Mouse (Mus musculus): Measurements from ENCODE around the gene Sez6l. TPM values are rescaled to one million over a fixed set of nuclear protein-coding genes. Genes with fewer than 3 reads are reported as not detected.

Gene Sez6l
- total and polyA plus RNA-seq, 3 experiments, result not detected

- in situ Hi-C loops (cut with MboI; ENCODE audit: low pct_ligation_motif_present, low pct_unique_long_range_greater_than_20kb, low sequenced_read_pairs), result no loop called here
- no peaks in the 10 kb centered on the region for H3K27me3 ChIP-seq (replicated peaks)
Observed at GRCm38 (mm10) chr5:112523331-112523730, 53.7 kb downstream of the Sez6l start.

GRCm38 (mm10) chr5:112521703-112522527 lies 55.1 kb downstream of the Sez6l start:
- in situ Hi-C loops (cut with MboI; ENCODE audit: low pct_ligation_motif_present, low pct_unique_long_range_greater_than_20kb, low sequenced_read_pairs), result no loop called here
- H3K4me2 ChIP-seq (ENCODE audit: insufficient read depth, low read depth, poor library complexity, severe bottlenecking), result no peak overlapping the region

More at GRCm38 (mm10) chr5:112523331-112523730, 53.7 kb downstream of the Sez6l start:
- Histone ChIP-seq H3K4me2 (ENCODE audit: insufficient read depth, low read depth, poor library complexity, severe bottlenecking) (no peak overlapping the region), H3K4me3 (replicated peaks in 1 of 3; ENCODE audit: low read depth in 2 of 3, low read length in 2 of 3, poor library complexity in 1 of 3) (no peak overlapping the region), H3K9me3 (replicated peaks; ENCODE audit: low read length) (peaks cover 93% of the 10 kb centered on the region), H3K9ac (ENCODE audit: insufficient read depth, low read depth) (no peak overlapping the region), H3K27ac (ENCODE audit: insufficient read depth, low read depth) (no peak overlapping the region), H3K79me2 (replicated peaks; ENCODE audit: control insufficient read depth, extremely low read depth, insufficient read depth, poor library complexity, severe bottlenecking) (no peaks in the 10 kb centered on the region), H3K36me3 (replicated peaks in 1 of 2; ENCODE audit: control insufficient read depth in 1 of 2, insufficient read depth in 1 of 2, low read length in 1 of 2) (no peaks in the 10 kb centered on the region), H3K4me1 (ENCODE audit: control insufficient read depth in 1 of 2, insufficient read depth in 2 of 2) (no peaks in the 10 kb centered on the region)
- no peak for TF ChIP-seq MXI1 (IDR thresholded peaks at IDR 0.05; ENCODE audit: low read depth, low read length)
- TF ChIP-seq TBP (conservative IDR thresholded peaks at IDR 0.05; ENCODE audit: low read depth, low read length), result no peak
- no peak for TF ChIP-seq TCF12 (IDR thresholded peaks at IDR 0.05; ENCODE audit: low read depth, low read length)
- no peak for TF ChIP-seq RAD21 (IDR thresholded peaks at IDR 0.05; ENCODE audit: low read depth, low read length)
- TF ChIP-seq MAX (IDR thresholded peaks at IDR 0.05; ENCODE audit: low read length), result no peak
- TF ChIP-seq USF2 (conservative IDR thresholded peaks at IDR 0.05; ENCODE audit: low read depth, low read length), result no peak
- TF ChIP-seq ELF1 (IDR thresholded peaks at IDR 0.05; ENCODE audit: low read depth, low read length), result no peak
- no peak for TF ChIP-seq BHLHE40 (IDR thresholded peaks at IDR 0.05; ENCODE audit: low read depth, low read length)
- no peak for TF ChIP-seq JUND (conservative IDR thresholded peaks at IDR 0.05; ENCODE audit: low read depth, low read length)
- TF ChIP-seq ZMIZ1 (IDR thresholded peaks at IDR 0.05; ENCODE audit: low read depth, low read length), result no peak
- no peak for TF ChIP-seq EP300 (IDR thresholded peaks at IDR 0.05; ENCODE audit: low read length)
- no peak for TF ChIP-seq CHD2 (IDR thresholded peaks at IDR 0.05; ENCODE audit: low read length)
- TF ChIP-seq MAZ (IDR thresholded peaks at IDR 0.05; ENCODE audit: low read depth, low read length), result no peak
- no peak for TF ChIP-seq MYC (IDR thresholded peaks at IDR 0.05; ENCODE audit: low read depth, low read length)
- no peak for TF ChIP-seq USF1 (IDR thresholded peaks at IDR 0.05; ENCODE audit: low read depth, low read length)
- dilution Hi-C loops (cut with MboI; ENCODE audit: extremely low pct_ligation_motif_present, extremely low pct_unique_long_range_greater_than_20kb, low sequenced_read_pairs), result no loop called here
- DNase-seq (ENCODE audit: extremely low read depth), result no peak

More at GRCm38 (mm10) chr5:112521703-112522527, 55.1 kb downstream of the Sez6l start:
- no peaks in the 10 kb centered on the region for H3K36me3 ChIP-seq (replicated peaks in 1 of 2; ENCODE audit: control insufficient read depth in 1 of 2, insufficient read depth in 1 of 2, low read length in 1 of 2)
- H3K27me3 ChIP-seq (replicated peaks), result no peaks in the 10 kb centered on the region
- H3K9ac ChIP-seq (ENCODE audit: insufficient read depth, low read depth), result no peak overlapping the region
- no peak overlapping the region for H3K4me3 ChIP-seq (replicated peaks in 1 of 3; ENCODE audit: low read depth in 2 of 3, low read length in 2 of 3, poor library complexity in 1 of 3)
- dilution Hi-C loops (cut with MboI; ENCODE audit: extremely low pct_ligation_motif_present, extremely low pct_unique_long_range_greater_than_20kb, low sequenced_read_pairs), result no loop called here
- peaks cover 92% of the 10 kb centered on the region for H3K9me3 ChIP-seq (replicated peaks; ENCODE audit: low read length)
- H3K27ac ChIP-seq (ENCODE audit: insufficient read depth, low read depth), result no peak overlapping the region
- no peaks in the 10 kb centered on the region for H3K4me1 ChIP-seq (ENCODE audit: control insufficient read depth in 1 of 2, insufficient read depth in 2 of 2)
- DNase-seq (ENCODE audit: extremely low read depth), result no peak
- H3K79me2 ChIP-seq (replicated peaks; ENCODE audit: control insufficient read depth, extremely low read depth, insufficient read depth, poor library complexity, severe bottlenecking), result no peaks in the 10 kb centered on the region
- TF ChIP-seq CTCF (conservative IDR thresholded peaks at IDR 0.05 in 1 of 2, IDR thresholded peaks at IDR 0.05 in 1 of 2; ENCODE audit: low read depth in 2 of 2, low read length in 2 of 2) (no peak), ZMIZ1 (IDR thresholded peaks at IDR 0.05; ENCODE audit: low read depth, low read length) (no peak)
